Mouse (Mus musculus) forebrain, embryonic 10.5 days (tissue): ENCODE data around the gene Cldn3. TPM values are rescaled to one million over a fixed set of nuclear protein-coding genes. Genes with fewer than 3 reads are reported as not detected.
"Not testable (repeated sequence)": the region's sequence is repeated elsewhere in the genome, so short reads cannot be mapped to it uniquely, and the experiment has no call there.

ENCODE experiments used
- DNase-seq: peaks from one replicate; pipeline ENCODE4 v3.0.0-alpha.2; 2017; ENCODE audit warnings: low spot score; ENCODE audit errors: extremely low spot score
- H3K27ac ChIP-seq: fragments of 300-500 bp; sonication (generic); 2 replicates; pipeline ENCODE4 v1.5.1; 2016; ENCODE audit warnings: mild to moderate bottlenecking
- H3K27me3 ChIP-seq: fragments of 300-500 bp; sonication (generic); 2 replicates; pipeline ENCODE4 v1.6.1; 2016; ENCODE audit warnings: mild to moderate bottlenecking; ENCODE audit not compliant: poor library complexity, severe bottlenecking
- H3K36me3 ChIP-seq: fragments of 300-500 bp; sonication (generic); replicated peaks from 2 replicates; pipeline ENCODE4 v1.6.1; 2016; ENCODE audit warnings: mild to moderate bottlenecking, moderate library complexity
- H3K4me1 ChIP-seq: fragments of 300-500 bp; sonication (generic); 2 replicates; pipeline ENCODE4 v1.6.1; 2016
- H3K4me3 ChIP-seq: fragments of 300-500 bp; sonication (generic); 2 replicates; pipeline ENCODE4 v1.5.1; 2016; ENCODE audit warnings: mild to moderate bottlenecking, moderate library complexity
- H3K9me3 ChIP-seq: fragments of 300-500 bp; sonication (generic); 2 replicates; pipeline ENCODE4 v1.6.1; 2016; ENCODE audit warnings: mild to moderate bottlenecking, moderate library complexity
- WGBS: fragments of 180-500 bp; shearing (Covaris S2); methylation state at CpG from one replicate; pipeline ENCODE4 v1.1.7; 2016; 5-methylcytosine and 5-hydroxymethylcytosine counted together
- polyA plus RNA-seq: library from polyadenylated mRNA; unstranded; fragments of >200 nt; fragmentation: Nextera tagmentation; extraction: Ambion mirVana; gene quantifications from 2 replicates; pipeline ENCODE4 v1.2.1, GENCODE M21; 2016

Gene Cldn3
- polyA plus RNA-seq, 1 experiment from 2014 or later: 14.9 TPM

DNA sequence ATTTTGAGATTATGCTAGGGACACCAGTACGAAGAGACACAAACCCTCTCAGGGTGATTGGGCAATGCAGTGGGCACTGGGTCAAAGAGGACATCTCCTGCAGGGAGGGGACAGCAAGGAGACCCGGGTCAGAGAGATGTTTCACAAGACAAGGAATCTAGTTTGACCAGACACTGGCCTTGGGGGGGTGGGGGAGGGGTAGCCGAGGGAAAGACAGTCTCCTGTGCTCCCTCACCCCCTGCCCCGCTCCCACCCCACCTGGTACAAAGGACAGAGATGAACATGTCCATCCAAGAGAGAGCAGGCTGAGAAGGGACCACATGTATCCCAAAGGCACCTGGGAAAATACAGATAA is 38.0 kb upstream of the Cldn3 start:
- H3K27me3 ChIP-seq: peaks cover 50% of the 10 kb centered on the region
- H3K27ac ChIP-seq: 0 out of 2 replicates have a peak overlapping the region, but pooled peaks have one; percentile 15
- H3K36me3 ChIP-seq: no peaks in the 10 kb centered on the region
- H3K4me1 ChIP-seq: peaks cover 36% of the 10 kb centered on the region
- no peak for DNase-seq
- H3K4me3 ChIP-seq: no peak overlapping the region
- no peaks in the 10 kb centered on the region for H3K9me3 ChIP-seq
- WGBS: 71% methylated on average over 4 of the region's 4 CpGs

DNA sequence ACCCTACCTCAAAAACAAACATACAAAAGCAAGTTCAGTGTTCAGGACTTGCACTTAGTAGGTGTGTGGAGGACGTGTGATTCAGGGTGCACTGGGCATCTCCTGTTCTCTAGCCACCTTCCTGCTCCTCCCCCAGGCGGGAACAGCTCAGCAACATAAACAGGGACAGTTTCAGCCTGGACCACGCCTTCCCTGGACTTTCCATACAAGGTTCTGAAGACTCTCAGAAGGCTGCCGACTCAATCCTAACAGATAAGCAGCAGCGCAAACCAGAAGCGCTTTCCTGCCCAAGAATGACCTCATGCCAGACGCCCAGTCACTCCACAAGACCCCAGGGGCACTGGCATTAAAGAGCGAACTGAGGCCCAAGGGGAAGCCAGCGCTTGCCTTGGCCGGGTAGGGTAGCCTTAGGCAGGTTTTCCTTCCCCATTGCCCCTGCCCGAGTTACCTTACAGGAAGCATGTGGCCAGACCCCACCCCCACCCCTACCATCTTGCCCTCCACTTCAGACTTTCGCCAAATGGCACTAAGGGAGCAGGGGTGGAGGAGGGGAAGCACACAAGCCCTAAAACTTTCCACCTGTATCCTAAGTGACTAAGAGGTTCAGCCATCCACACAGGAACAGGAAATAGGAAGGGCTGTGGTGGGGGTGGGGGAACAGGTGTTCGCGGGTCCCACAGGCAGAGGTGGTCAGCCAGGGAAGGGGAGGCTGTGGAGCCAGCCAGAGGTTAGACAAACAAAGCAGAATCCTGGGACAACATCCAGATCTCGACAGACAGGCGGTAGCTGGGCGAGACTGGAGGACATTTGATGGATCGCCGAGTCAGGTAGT is 34.7 kb upstream of the Cldn3 start:
- WGBS: 50% methylated on average over 19 of the region's 19 CpGs
- H3K9me3 ChIP-seq: no peaks in the 10 kb centered on the region
- H3K4me1 ChIP-seq: peaks cover 31% of the 10 kb centered on the region
- no peak overlapping the region; the same call in 1 of the 2 replicates for H3K27ac ChIP-seq
- H3K27me3 ChIP-seq: peaks cover 26% of the 10 kb centered on the region
- H3K4me3 ChIP-seq: no peak overlapping the region
- DNase-seq: no peak
- H3K36me3 ChIP-seq: no peaks in the 10 kb centered on the region

DNA sequence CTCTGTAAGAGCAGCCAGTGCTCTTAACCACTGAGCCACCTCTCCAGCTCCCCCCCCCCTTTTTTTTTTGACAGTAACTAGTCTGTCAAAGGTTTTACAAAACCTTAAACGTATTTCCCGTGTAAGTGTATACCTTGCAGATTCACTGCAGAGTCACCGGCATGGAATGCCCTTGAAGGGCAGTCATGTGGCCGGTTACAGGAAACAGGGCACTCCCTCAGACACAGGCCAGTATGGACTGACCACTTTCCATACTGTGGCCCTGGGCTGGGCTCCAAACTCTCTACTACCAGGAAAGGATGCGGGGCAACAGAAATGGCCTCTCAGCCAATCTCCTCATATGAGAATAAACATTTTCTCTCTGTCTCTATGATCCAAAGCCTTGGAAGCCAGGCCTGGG is 30.5 kb upstream of the Cldn3 start:
- Histone ChIP-seq H3K36me3 (no peaks in the 10 kb centered on the region), H3K27me3 (no peaks in the 10 kb centered on the region), H3K4me1 (peaks cover 20% of the 10 kb centered on the region), H3K4me3 (no peak overlapping the region), H3K27ac (no peak overlapping the region), H3K9me3 (no peaks in the 10 kb centered on the region)
- no peak for DNase-seq
- 84% methylated on average over 5 of the region's 5 CpGs for WGBS

DNA sequence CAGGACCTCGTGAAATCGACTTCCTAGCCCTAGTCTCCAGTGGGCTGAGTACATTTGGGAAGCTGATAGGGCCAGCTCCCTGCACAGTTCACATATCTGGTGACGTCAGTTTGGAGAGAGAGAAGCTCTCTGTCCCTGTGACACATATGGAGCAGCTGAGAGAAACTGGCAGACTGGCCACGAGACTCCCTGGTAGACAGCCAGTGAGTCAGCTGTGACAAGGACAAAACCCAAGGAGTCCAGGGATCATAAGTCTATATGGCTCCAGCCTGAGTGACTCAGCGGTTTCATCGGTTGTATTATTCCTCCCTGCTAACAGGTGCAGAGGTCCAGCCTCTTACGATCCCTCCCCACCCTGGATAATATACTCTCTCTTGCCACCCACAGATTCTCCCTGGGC is 26.9 kb upstream of the Cldn3 start:
- Histone ChIP-seq H3K27ac (no peak overlapping the region), H3K9me3 (no peaks in the 10 kb centered on the region), H3K4me1 (peaks cover 15% of the 10 kb centered on the region), H3K36me3 (no peaks in the 10 kb centered on the region), H3K27me3 (no peaks in the 10 kb centered on the region), H3K4me3 (no peak overlapping the region)
- WGBS: 85% methylated on average over 7 of the region's 7 CpGs
- DNase-seq: no peak

DNA sequence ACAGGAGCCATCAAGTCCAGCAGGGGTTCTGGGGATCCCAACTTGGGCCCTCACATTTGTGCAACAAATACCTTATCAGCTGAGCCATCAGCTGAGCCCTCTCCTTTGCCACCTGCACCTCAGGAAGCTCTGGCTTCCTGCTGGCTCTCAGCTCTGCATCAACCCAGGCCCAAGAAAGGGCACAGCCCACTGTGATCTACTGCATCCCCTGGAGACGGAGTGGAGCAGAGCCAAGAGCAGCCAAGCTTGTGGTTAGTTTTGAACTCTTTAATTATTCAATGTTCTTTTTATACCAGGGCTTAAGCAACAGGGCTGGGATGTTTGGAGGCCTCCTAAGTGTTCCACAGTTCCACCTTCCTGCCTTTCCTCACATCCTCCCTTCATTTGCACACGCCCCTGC is 25.6 kb upstream of the Cldn3 start:
- 74% methylated on average over 2 of the region's 2 CpGs for WGBS
- H3K4me1 ChIP-seq: peaks cover 16% of the 10 kb centered on the region
- no peaks in the 10 kb centered on the region for H3K9me3 ChIP-seq
- H3K36me3 ChIP-seq: no peaks in the 10 kb centered on the region
- no peak for DNase-seq
- no peak overlapping the region for H3K27ac ChIP-seq
- H3K4me3 ChIP-seq: no peak overlapping the region
- no peaks in the 10 kb centered on the region for H3K27me3 ChIP-seq

DNA sequence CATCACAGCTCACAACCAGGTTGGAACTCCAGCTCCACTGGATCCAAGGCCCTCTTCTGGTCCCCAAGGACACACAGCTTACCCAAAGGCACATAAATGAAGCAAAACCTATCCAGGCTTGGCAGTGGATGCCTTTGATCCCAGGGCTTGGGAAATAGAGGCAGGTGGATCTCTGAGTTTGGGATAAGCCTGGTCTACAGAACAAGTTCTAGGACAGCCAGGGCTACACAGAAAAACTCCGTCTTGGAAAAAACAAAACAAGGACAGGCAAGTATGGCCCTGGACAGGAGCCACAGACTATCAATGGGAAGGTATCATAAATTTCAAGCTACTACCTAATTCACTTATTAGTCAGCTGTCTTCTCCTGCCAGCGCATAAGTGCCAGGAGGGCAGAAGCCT is 24.5 kb upstream of the Cldn3 start:
- DNase-seq: no peak
- Histone ChIP-seq H3K9me3 (no peaks in the 10 kb centered on the region), H3K36me3 (no peaks in the 10 kb centered on the region), H3K4me1 (peaks cover 27% of the 10 kb centered on the region), H3K4me3 (no peak overlapping the region), H3K27ac (no peak overlapping the region), H3K27me3 (peaks cover 2% of the 10 kb centered on the region; the same call in 1 of the 2 replicates)
- WGBS: 93% methylated on average over 2 of the region's 2 CpGs

DNA sequence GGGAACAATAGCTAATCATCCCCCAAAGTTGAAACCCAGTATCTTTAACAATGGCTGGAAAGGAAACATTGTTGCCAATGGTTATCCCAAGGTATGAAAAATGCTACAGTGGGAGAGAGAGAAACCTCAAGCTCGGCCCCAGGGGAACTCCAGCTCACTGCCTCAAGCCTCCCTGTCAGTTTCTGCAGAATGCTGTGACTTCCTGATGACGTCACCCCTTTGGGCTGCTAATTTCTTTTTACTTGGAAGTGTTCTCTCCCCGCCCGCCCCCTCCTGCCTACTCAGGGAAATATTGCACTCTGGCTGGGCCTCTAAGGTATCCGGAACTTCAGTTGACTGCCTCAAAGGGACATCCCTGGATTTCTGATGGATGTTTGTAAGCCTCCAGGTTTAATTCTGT is 22.5 kb upstream of the Cldn3 start:
- Histone ChIP-seq H3K27me3 (peaks cover 15% of the 10 kb centered on the region; the same call in 1 of the 2 replicates), H3K9me3 (no peaks in the 10 kb centered on the region), H3K4me3 (no peak overlapping the region), H3K4me1 (peaks cover 30% of the 10 kb centered on the region), H3K36me3 (no peaks in the 10 kb centered on the region), H3K27ac (no peak overlapping the region)
- no peak for DNase-seq
- WGBS: 51% methylated on average over 5 of the region's 5 CpGs

DNA sequence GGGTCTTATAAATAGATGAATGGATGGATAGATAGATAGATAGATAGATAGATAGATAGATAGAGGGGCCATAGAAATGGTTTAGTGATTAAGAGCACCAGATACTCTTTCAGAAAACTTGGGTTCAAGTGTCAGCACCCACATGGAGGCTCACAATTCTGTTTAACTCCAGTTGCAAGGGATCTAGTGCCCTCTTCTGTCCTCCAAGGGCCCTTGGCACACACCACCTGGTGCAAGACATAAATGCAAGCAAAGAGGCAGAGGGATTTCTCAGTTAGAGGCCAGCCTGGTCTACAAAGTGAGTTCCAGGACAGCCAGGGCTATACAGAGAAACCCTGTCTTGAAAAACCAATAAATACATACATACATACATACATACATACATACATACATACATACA is 21.4 kb upstream of the Cldn3 start:
- H3K4me3 ChIP-seq, H3K27ac ChIP-seq: not testable (repeated sequence)
- H3K4me1 ChIP-seq: peaks cover 30% of the 10 kb centered on the region

DNA sequence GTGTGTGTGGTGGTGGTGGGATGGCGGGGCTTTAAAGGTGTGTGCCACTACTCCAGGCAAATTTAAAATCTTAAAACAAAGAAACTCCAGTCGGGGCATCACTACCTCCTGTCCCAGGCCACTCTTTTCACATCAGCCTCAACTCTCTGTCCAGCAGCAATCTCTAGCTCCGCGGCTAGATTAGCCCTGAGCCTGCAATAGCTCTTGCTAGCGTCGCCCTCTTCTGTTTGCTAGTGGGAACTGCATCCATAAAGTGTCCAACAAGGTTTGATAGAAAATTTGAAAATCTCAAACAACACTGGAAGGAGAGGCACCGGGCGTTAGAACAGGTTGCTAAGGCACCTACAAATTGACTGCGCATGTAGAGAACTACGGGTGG is 20.6 kb upstream of the Cldn3 start:
- Histone ChIP-seq H3K27me3 (peaks cover 15% of the 10 kb centered on the region; the same call in 1 of the 2 replicates), H3K4me3 (peak overlapping the region; percentile 43), H3K36me3 (no peaks in the 10 kb centered on the region), H3K4me1 (peaks cover 30% of the 10 kb centered on the region), H3K27ac (no peak overlapping the region), H3K9me3 (no peaks in the 10 kb centered on the region)
- DNase-seq: peak; percentile 70
- WGBS: 6% methylated on average over 10 of the region's 10 CpGs

More for the DNA sequence above, 21.4 kb upstream of the Cldn3 start:
- DNase-seq, H3K9me3 ChIP-seq, H3K36me3 ChIP-seq: not testable (repeated sequence)
- peaks cover 15% of the 10 kb centered on the region; the same call in 1 of the 2 replicates for H3K27me3 ChIP-seq

DNA sequence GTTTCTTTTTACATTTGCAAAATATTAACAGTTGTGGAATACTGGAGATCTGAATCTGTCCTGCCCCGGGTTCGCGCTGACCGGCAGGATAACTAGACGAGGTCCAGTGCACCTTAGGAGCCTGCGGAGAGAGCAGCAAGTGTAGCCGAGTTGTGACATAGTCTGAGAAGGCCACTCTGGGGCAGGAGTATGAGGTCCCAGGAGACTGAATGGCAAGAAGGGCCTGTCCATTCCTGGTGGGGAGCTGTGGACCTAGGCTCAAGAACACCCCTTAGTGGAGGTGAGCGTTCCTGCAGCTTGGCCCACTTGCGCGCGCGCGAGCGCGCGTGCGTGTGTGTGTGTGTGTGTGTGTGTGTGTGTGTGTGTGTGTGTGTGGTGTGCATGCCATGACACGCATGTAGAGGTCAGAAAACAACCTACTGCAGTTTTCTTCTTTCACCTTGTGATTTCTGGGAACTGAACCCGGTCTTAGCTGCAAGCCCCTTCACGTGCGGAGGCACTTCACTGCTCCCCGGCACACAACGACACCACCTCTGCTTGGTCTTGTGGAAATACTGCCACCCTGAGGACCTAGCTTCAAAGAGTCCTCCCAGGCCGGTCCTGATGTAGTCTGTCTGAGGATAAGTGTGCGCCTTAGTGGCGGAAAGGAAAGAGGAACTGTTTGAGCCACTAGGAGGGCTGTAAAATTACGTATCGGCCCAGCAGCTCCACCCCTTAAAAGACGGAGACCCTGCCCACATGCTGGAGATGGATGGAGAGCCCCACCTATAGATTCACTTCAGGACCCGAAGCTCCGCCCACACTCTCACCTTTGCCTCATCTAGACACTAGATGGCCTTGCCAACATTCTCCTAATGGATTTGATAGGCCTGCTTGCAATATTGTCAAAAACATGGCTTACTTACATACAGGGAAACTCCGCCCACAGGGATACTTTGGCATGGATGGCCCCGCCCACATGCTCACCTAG is 19.9 kb upstream of the Cldn3 start:
- 2% methylated on average over 33 of the region's 33 CpGs for WGBS
- H3K9me3 ChIP-seq: no peaks in the 10 kb centered on the region
- peaks cover 15% of the 10 kb centered on the region; the same call in 1 of the 2 replicates for H3K27me3 ChIP-seq
- DNase-seq: peak; percentile 47
- H3K36me3 ChIP-seq: no peaks in the 10 kb centered on the region
- peaks cover 30% of the 10 kb centered on the region for H3K4me1 ChIP-seq
- peak overlapping the region; percentile 43 for H3K4me3 ChIP-seq
- peak overlapping the region; percentile 12; the same call in 1 of the 2 replicates for H3K27ac ChIP-seq

DNA sequence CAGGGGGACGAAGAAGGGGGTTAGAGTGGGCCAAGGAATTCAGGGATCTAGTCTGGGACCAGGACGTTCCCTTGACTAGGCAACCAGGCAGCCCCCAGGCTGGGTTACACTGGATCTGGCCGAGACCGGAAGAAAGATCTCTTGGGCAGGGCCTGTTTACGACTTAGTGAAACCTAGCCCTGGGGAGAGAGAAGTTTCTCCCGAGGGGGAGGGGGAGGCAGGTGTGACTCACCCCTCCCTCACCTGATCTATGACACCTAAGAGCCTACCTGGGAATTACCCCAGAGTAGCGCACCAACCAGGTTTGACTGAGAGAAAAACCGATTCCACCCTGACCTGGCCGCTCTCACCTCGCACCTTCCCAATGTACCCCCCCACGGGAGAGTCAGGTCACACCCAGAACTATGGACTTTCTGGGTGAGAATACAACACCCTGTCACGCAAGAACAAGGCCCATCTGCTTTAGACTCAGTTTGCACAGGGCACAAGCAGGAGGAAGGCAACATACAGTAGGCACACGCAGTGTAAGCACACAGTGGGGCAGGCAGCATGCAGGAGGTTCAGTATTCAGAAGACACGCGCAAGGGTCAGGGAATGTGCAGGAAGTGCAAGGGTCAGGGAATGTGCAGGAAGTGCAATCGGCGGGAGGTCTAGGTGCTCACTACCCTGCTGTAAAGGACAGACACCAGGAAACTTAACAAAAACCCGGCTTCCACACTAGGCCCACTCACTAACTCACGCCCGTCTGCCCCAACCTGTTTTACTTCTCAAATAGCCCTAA is 18.7 kb upstream of the Cldn3 start:
- H3K4me1 ChIP-seq: peaks cover 30% of the 10 kb centered on the region
- peaks cover 15% of the 10 kb centered on the region; the same call in 1 of the 2 replicates for H3K27me3 ChIP-seq
- H3K36me3 ChIP-seq: no peaks in the 10 kb centered on the region
- H3K9me3 ChIP-seq: no peaks in the 10 kb centered on the region
- no peak overlapping the region for H3K27ac ChIP-seq
- WGBS: 80% methylated on average over 20 of the region's 20 CpGs
- no peak overlapping the region for H3K4me3 ChIP-seq
- DNase-seq: no peak

DNA sequence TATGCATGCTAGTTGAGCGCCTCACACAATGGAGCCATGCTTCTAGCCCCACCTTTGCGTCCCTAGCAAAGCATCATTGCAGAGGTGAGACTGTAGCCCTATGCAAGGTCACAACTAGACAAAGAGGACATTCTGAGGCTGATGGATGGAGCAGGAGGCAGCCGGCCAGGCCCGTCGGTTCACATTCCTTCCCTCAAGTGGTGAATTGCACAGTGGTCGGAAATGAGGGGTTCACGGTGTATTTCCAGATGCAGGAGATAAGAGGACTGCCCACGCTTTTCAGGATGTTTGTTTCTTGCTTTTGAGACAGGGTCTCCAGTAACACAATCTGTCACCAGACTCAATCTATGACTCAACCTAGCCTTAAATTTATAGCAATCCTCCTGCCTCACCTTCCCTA is 15.3 kb upstream of the Cldn3 start:
- WGBS: 80% methylated on average over 8 of the region's 8 CpGs

More for the DNA sequence above, 15.3 kb upstream of the Cldn3 start:
- Histone ChIP-seq H3K36me3 (no peaks in the 10 kb centered on the region), H3K4me1 (peaks cover 20% of the 10 kb centered on the region), H3K27ac (no peak overlapping the region), H3K9me3 (no peaks in the 10 kb centered on the region), H3K4me3 (no peak overlapping the region), H3K27me3 (peaks cover 15% of the 10 kb centered on the region; the same call in 1 of the 2 replicates)
- no peak for DNase-seq
